Mouse (Mus musculus) CH12.LX (cell line): ENCODE measurements around the gene St8sia4. TPM values are rescaled to one million over a fixed set of nuclear protein-coding genes. Genes with fewer than 3 reads are reported as not detected.
A peak's percentile ranks its signal among the peaks of the same experiment; 100 is the strongest.

Experiments used
- DNase-seq: peaks from one replicate; pipeline ENCODE4 v3.0.0-alpha.2; 2013; ENCODE audit errors: extremely low read depth
- H3K27ac ChIP-seq: 2 replicates; pipeline ENCODE4 v1.5.1; 2012; ENCODE audit warnings: low read depth, mild to moderate bottlenecking, control low read depth, moderate library complexity; ENCODE audit not compliant: insufficient read depth
- H3K27me3 ChIP-seq: replicated peaks from 2 replicates; pipeline ENCODE3; 2012; ENCODE audit warnings: inconsistent platforms
- H3K36me3 ChIP-seq, 2 experiments: replicated peaks in 1 of 2; 2 replicates each; pipeline versions ENCODE3 to v1.6.1; 2012; ENCODE audit warnings: inconsistent platforms in 1 of 2, low read length in 1 of 2, mild to moderate bottlenecking in 1 of 2, mixed read lengths in 1 of 2, moderate library complexity in 1 of 2; ENCODE audit not compliant: control insufficient read depth in 1 of 2, insufficient read depth in 1 of 2
- H3K4me1 ChIP-seq, 2 experiments: 2 replicates each; pipeline ENCODE4 v1.6.1; 2012; ENCODE audit warnings: inconsistent platforms in 1 of 2, moderate library complexity in 1 of 2; ENCODE audit not compliant: insufficient read depth in 2 of 2, control insufficient read depth in 1 of 2
- H3K4me2 ChIP-seq: 2 replicates; pipeline ENCODE4 v1.6.1; 2012; ENCODE audit warnings: low read depth, mild to moderate bottlenecking, control low read depth; ENCODE audit not compliant: poor library complexity, insufficient read depth, severe bottlenecking
- H3K4me3 ChIP-seq, 3 experiments: fragments of 150-350 bp in 1 of 3; sonication (generic) in 1 of 3; replicated peaks in 1 of 3; 2 replicates each; pipeline versions ENCODE3 to v1.5.1; 2011 to 2012; ENCODE audit warnings: low read depth in 2 of 3, low read length in 2 of 3, mild to moderate bottlenecking in 2 of 3, moderate library complexity in 2 of 3, control low read depth in 1 of 3, improper control_type of control experiment in 1 of 3, inconsistent platforms in 1 of 3, mixed read lengths in 1 of 3; ENCODE audit not compliant: poor library complexity in 1 of 3
- H3K79me2 ChIP-seq: replicated peaks from 2 replicates; pipeline ENCODE4 v1.6.1; 2012; ENCODE audit warnings: mild to moderate bottlenecking, moderate library complexity; ENCODE audit not compliant: control insufficient read depth, poor library complexity, insufficient read depth, severe bottlenecking; ENCODE audit errors: extremely low read depth
- H3K9ac ChIP-seq: 2 replicates; pipeline ENCODE4 v1.6.1; 2012; ENCODE audit warnings: low read depth, mild to moderate bottlenecking, control low read depth, moderate library complexity; ENCODE audit not compliant: insufficient read depth
- H3K9me3 ChIP-seq: replicated peaks from 2 replicates; pipeline ENCODE3; 2012; ENCODE audit warnings: low read length, inconsistent platforms, mixed read lengths
- BHLHE40 ChIP-seq: IDR thresholded peaks from 2 replicates; pipeline ENCODE4 v1.6.1; 2011; ENCODE audit warnings: mild to moderate bottlenecking, low read depth, low read length, improper control_type of control experiment
- CHD1 ChIP-seq: IDR thresholded peaks from 2 replicates; pipeline ENCODE4 v1.6.1; 2012; ENCODE audit warnings: low read depth, low read length, improper control_type of control experiment, inconsistent platforms
- CHD2 ChIP-seq: IDR thresholded peaks from 2 replicates; pipeline ENCODE4 v1.6.1; 2011; ENCODE audit warnings: low read length, improper control_type of control experiment
- CTCF ChIP-seq, 2 experiments: IDR thresholded peaks in 1 of 2; conservative IDR thresholded peaks in 1 of 2; 2 replicates each; pipeline ENCODE4 v1.5.1; 2011 to 2012; ENCODE audit warnings: low read depth in 2 of 2, low read length in 2 of 2, improper control_type of control experiment in 1 of 2, inconsistent platforms in 1 of 2, mild to moderate bottlenecking in 1 of 2, moderate library complexity in 1 of 2
- E2F4 ChIP-seq: IDR thresholded peaks from 2 replicates; pipeline ENCODE4 v1.6.1; 2011; ENCODE audit warnings: low read depth, low read length, improper control_type of control experiment; ENCODE audit not compliant: insufficient replicate concordance
- ELF1 ChIP-seq: IDR thresholded peaks from 2 replicates; pipeline ENCODE4 v1.6.1; 2014; ENCODE audit warnings: low read depth, mild to moderate bottlenecking, inconsistent platforms, low read length, improper control_type of control experiment
- EP300 ChIP-seq: IDR thresholded peaks from 2 replicates; pipeline ENCODE4 v1.6.1; 2011; ENCODE audit warnings: low read length, improper control_type of control experiment
- HCFC1 ChIP-seq: IDR thresholded peaks from 2 replicates; pipeline ENCODE4 v1.6.1; 2012; ENCODE audit warnings: low read depth, mild to moderate bottlenecking, inconsistent platforms, low read length, improper control_type of control experiment
- IRF4 ChIP-seq: IDR thresholded peaks from 2 replicates; pipeline ENCODE4 v1.6.1; 2014; ENCODE audit warnings: low read depth, mild to moderate bottlenecking, inconsistent platforms, low read length, improper control_type of control experiment
- JUN ChIP-seq: IDR thresholded peaks from 2 replicates; pipeline ENCODE4 v1.6.1; 2011; ENCODE audit warnings: low read depth, mild to moderate bottlenecking, low read length, improper control_type of control experiment, moderate library complexity; ENCODE audit not compliant: insufficient read depth
- KAT2A ChIP-seq: IDR thresholded peaks from 2 replicates; pipeline ENCODE4 v1.6.1; 2012; ENCODE audit warnings: low read length, improper control_type of control experiment, inconsistent platforms; ENCODE audit not compliant: insufficient replicate concordance
- MAFK ChIP-seq: IDR thresholded peaks from 2 replicates; pipeline ENCODE4 v1.6.1; 2011; ENCODE audit warnings: low read length, improper control_type of control experiment; ENCODE audit not compliant: insufficient replicate concordance
- MAX ChIP-seq: IDR thresholded peaks from 2 replicates; pipeline ENCODE4 v1.6.1; 2011; ENCODE audit warnings: low read length, improper control_type of control experiment
- MXI1 ChIP-seq: IDR thresholded peaks from 2 replicates; pipeline ENCODE4 v1.6.1; 2011; ENCODE audit warnings: mild to moderate bottlenecking, low read depth, low read length, improper control_type of control experiment
- MYC ChIP-seq: IDR thresholded peaks from 2 replicates; pipeline ENCODE4 v1.6.1; 2011; ENCODE audit warnings: low read depth, mild to moderate bottlenecking, improper control_type of control experiment, low read length
- NELFE ChIP-seq: IDR thresholded peaks from 2 replicates; pipeline ENCODE4 v1.6.1; 2011; ENCODE audit warnings: low read depth, low read length, improper control_type of control experiment
- NRF1 ChIP-seq: IDR thresholded peaks from 2 replicates; pipeline ENCODE4 v1.6.1; 2014; ENCODE audit warnings: low read depth, mild to moderate bottlenecking, inconsistent platforms, low read length, improper control_type of control experiment, moderate library complexity
- POLR2A ChIP-seq: IDR thresholded peaks from 2 replicates; pipeline ENCODE4 v1.6.1; 2011; ENCODE audit warnings: low read depth, mild to moderate bottlenecking, improper control_type of control experiment, low read length
- RAD21 ChIP-seq: IDR thresholded peaks from 2 replicates; pipeline ENCODE4 v1.6.1; 2011; ENCODE audit warnings: low read depth, mild to moderate bottlenecking, low read length, improper control_type of control experiment, moderate library complexity
- SIN3A ChIP-seq: IDR thresholded peaks from 2 replicates; pipeline ENCODE4 v1.6.1; 2012; ENCODE audit warnings: low read length, improper control_type of control experiment, inconsistent platforms
- SMC3 ChIP-seq: IDR thresholded peaks from 2 replicates; pipeline ENCODE4 v1.6.1; 2011; ENCODE audit warnings: low read depth, low read length, improper control_type of control experiment
- TCF12 ChIP-seq: IDR thresholded peaks from 2 replicates; pipeline ENCODE4 v1.6.1; 2014; ENCODE audit warnings: low read depth, mild to moderate bottlenecking, inconsistent platforms, low read length, improper control_type of control experiment
- USF1 ChIP-seq: IDR thresholded peaks from 2 replicates; pipeline ENCODE4 v1.6.1; 2014; ENCODE audit warnings: low read depth, mild to moderate bottlenecking, inconsistent platforms, low read length, improper control_type of control experiment
- USF2 ChIP-seq: conservative IDR thresholded peaks from 2 replicates; pipeline ENCODE4 v1.6.1; 2011; ENCODE audit warnings: low read depth, low read length, improper control_type of control experiment
- ZC3H11A ChIP-seq: IDR thresholded peaks from 2 replicates; pipeline ENCODE4 v1.6.1; 2012; ENCODE audit warnings: low read depth, mild to moderate bottlenecking, inconsistent platforms, low read length, improper control_type of control experiment
- ZKSCAN1 ChIP-seq: IDR thresholded peaks from 2 replicates; pipeline ENCODE4 v1.6.1; 2012; ENCODE audit warnings: low read depth, inconsistent platforms, low read length, improper control_type of control experiment, borderline replicate concordance
- ZMIZ1 ChIP-seq: IDR thresholded peaks from 2 replicates; pipeline ENCODE4 v1.6.1; 2012; ENCODE audit warnings: low read depth, mild to moderate bottlenecking, inconsistent platforms, low read length, improper control_type of control experiment
- ZNF384 ChIP-seq: IDR thresholded peaks from 2 replicates; pipeline ENCODE4 v1.6.1; 2012; ENCODE audit warnings: low read depth, low read length, improper control_type of control experiment, inconsistent platforms
- dilution Hi-C: fragments of 300-500 bp; cut with MboI; formaldehyde crosslinking; loops from 2 replicates; pipeline ENCODE4 v1.14.3; 2020; ENCODE audit warnings: low sequenced_read_pairs; ENCODE audit not compliant: extremely low pct_unique_long_range_greater_than_20kb, extremely low pct_ligation_motif_present
- in situ Hi-C: fragments of 300-500 bp; cut with MboI; formaldehyde crosslinking; loops from 3 replicates; pipeline ENCODE4 v1.14.3; 2019; ENCODE audit warnings: low sequenced_read_pairs, low pct_ligation_motif_present, low pct_unique_long_range_greater_than_20kb, mixed read lengths
- polyA plus RNA-seq: library from polyadenylated mRNA; unstranded; fragments of >175 nt; gene quantifications from 2 replicates; pipeline ENCODE4 v1.2.1, GENCODE M21; 2012; ENCODE audit warnings: low read depth; ENCODE audit not compliant: insufficient read length
- total RNA-seq, 2 experiments: library from RNA; depleted of rRNA; stranded (reverse); fragments of 300-350 nt in 1 of 2; fragments of >200 nt in 1 of 2; gene quantifications; 2 replicates each; pipeline ENCODE4 v1.2.3; 2012 to 2014

Gene St8sia4
- total and polyA plus RNA-seq, 3 experiments, result 2.3 to 13.6 (median 12.7) TPM

- in situ Hi-C loops, result loop anchor here (10.0 kb wide), 1 partner anchor 270 kb away; no protein-coding TSS in a partner anchor
- Histone ChIP-seq H3K27me3 (no peaks in the 10 kb centered on the region), H3K9ac (peak overlapping the region; percentile 65), H3K4me3 (peak overlapping the region; percentile 65 to 79 (median 75)), H3K4me1 (peaks cover 0 to 18% of the 10 kb centered on the region in 2 experiments; a peak in 2 of 4 replicates), H3K36me3 (no peaks in the 10 kb centered on the region)
- DNase-seq, result peak; percentile 36
- dilution Hi-C loops, result no loop called here
- TF ChIP-seq CHD2 (no peak), CHD1 (0 out of 2 replicates have a peak, but pooled peaks have one; percentile 39), BHLHE40 (0 out of 2 replicates have a peak, but pooled peaks have one; percentile 5), ZMIZ1 (0 out of 2 replicates have a peak, but pooled peaks have one; percentile 34), NELFE (0 out of 2 replicates have a peak, but pooled peaks have one; percentile 14), ZC3H11A (no peak), ELF1 (0 out of 2 replicates have a peak, but pooled peaks have one; percentile 36), CTCF (conservative IDR thresholded peaks at IDR 0.05 in 1 of 2, IDR thresholded peaks at IDR 0.05 in 1 of 2; ENCODE audit: low read depth in 2 of 2, low read length in 2 of 2) (no peak), E2F4 (no peak), SIN3A (peak; percentile 57; the same call in 1 of the 2 replicates)
- TF ChIP-seq, all 38 proteins: peak for 6
- H3K79me2 ChIP-seq, result peaks cover 28% of the 10 kb centered on the region
- no peaks in the 10 kb centered on the region for H3K9me3 ChIP-seq
- peak overlapping the region; percentile 91 for H3K4me2 ChIP-seq
- peak overlapping the region; percentile 91 for H3K27ac ChIP-seq
These were observed 2.2 kb downstream of the St8sia4 start for GRCm38 (mm10) chr1:95664969-95665702.

- dilution Hi-C loops, result no loop called here
- H3K27me3 ChIP-seq, result no peaks in the 10 kb centered on the region
- peak overlapping the region in 2 of 3 experiments; percentile 75 to 79 for H3K4me3 ChIP-seq
- H3K9ac ChIP-seq, result peak overlapping the region; percentile 65
- no peaks in the 10 kb centered on the region for H3K9me3 ChIP-seq
- H3K27ac ChIP-seq, result peak overlapping the region; percentile 91
- peak; percentile 58 for DNase-seq
- H3K79me2 ChIP-seq, result peaks cover 28% of the 10 kb centered on the region
- peak overlapping the region; percentile 91 for H3K4me2 ChIP-seq
- in situ Hi-C loops, result loop anchor here (10.0 kb wide), 1 partner anchor 270 kb away; no protein-coding TSS in a partner anchor
- H3K36me3 ChIP-seq, result no peaks in the 10 kb centered on the region
- H3K4me1 ChIP-seq, result peaks cover 0 to 18% of the 10 kb centered on the region in 2 experiments; a peak in 2 of 4 replicates
- TF ChIP-seq MAX (peak; percentile 68; the same call in 1 of the 2 replicates), E2F4 (no peak), ZC3H11A (no peak; the same call in 1 of the 2 replicates), HCFC1 (no peak), CHD2 (no peak), BHLHE40 (0 out of 2 replicates have a peak, but pooled peaks have one; percentile 54), RAD21 (peak; percentile 82), SMC3 (peak; percentile 68), EP300 (no peak), POLR2A (no peak), CTCF (conservative IDR thresholded peaks at IDR 0.05 in 1 of 2, IDR thresholded peaks at IDR 0.05 in 1 of 2; ENCODE audit: low read depth in 2 of 2, low read length in 2 of 2) (peak in 1 of 2 experiments; percentile 72; a peak in 2 of 4 replicates), USF2 (no peak), ELF1 (no peak), ZNF384 (no peak), NELFE (no peak), ZKSCAN1 (no peak), SIN3A (peak; percentile 14; the same call in 1 of the 2 replicates), MXI1 (peak; percentile 86), NRF1 (no peak), USF1 (no peak), JUN (no peak; the same call in 1 of the 2 replicates), IRF4 (peak; percentile 70; the same call in 1 of the 2 replicates), KAT2A (no peak), MYC (peak; percentile 59; the same call in 1 of the 2 replicates), MAFK (no peak), TCF12 (peak; percentile 14; the same call in 1 of the 2 replicates)
These were observed 3.0 kb downstream of the St8sia4 start for GRCm38 (mm10) chr1:95664321-95664825.
